Mouse (Mus musculus): ENCODE results near the gene Ltbp4.

The Ltbp4 gene

GRCm38 (mm10) chr7:27328648-27329047 is 8.8 kb downstream of the Ltbp4 start:
- Histone ChIP-seq H3K27me3 (ENCODE audit: insufficient read depth, low read length) (no peaks in the 10 kb centered on the region), H3K4me1 (replicated peaks; ENCODE audit: low read depth, low read length) (peaks cover 79% of the 10 kb centered on the region), H3K36me3 (ENCODE audit: insufficient read depth, low read length) (peaks cover 42% of the 10 kb centered on the region), H3K9me3 (ENCODE audit: low read length) (no peaks in the 10 kb centered on the region), H3K4me3 (replicated peaks; ENCODE audit: low read length) (peak overlapping the region; percentile 85)
- TF ChIP-seq NANOG (IDR thresholded peaks at IDR 0.05; ENCODE audit: borderline replicate concordance, low read length) (no peak), POU5F1 (IDR thresholded peaks at IDR 0.05; ENCODE audit: borderline replicate concordance, low read length) (no peak), CTCF (conservative IDR thresholded peaks at IDR 0.05; ENCODE audit: low read length) (no peak)

GRCm38 (mm10) chr7:27328161-27328560 is 9.3 kb downstream of the Ltbp4 start:
- peaks cover 46% of the 10 kb centered on the region for H3K36me3 ChIP-seq (ENCODE audit: insufficient read depth, low read length)
- no peak for TF ChIP-seq POU5F1 (IDR thresholded peaks at IDR 0.05; ENCODE audit: borderline replicate concordance, low read length)
- TF ChIP-seq CTCF (conservative IDR thresholded peaks at IDR 0.05; ENCODE audit: low read length), result no peak
- TF ChIP-seq NANOG (IDR thresholded peaks at IDR 0.05; ENCODE audit: borderline replicate concordance, low read length), result no peak
- no peaks in the 10 kb centered on the region for H3K9me3 ChIP-seq (ENCODE audit: low read length)
- no peaks in the 10 kb centered on the region for H3K27me3 ChIP-seq (ENCODE audit: insufficient read depth, low read length)
- H3K4me3 ChIP-seq (replicated peaks; ENCODE audit: low read length), result peak overlapping the region; percentile 85
- H3K4me1 ChIP-seq (replicated peaks; ENCODE audit: low read depth, low read length), result peaks cover 84% of the 10 kb centered on the region

GRCm38 (mm10) chr7:27327500-27327899 is 10.0 kb downstream of the Ltbp4 start:
- peaks cover 88% of the 10 kb centered on the region for H3K4me1 ChIP-seq (replicated peaks; ENCODE audit: low read depth, low read length)
- TF ChIP-seq POU5F1 (IDR thresholded peaks at IDR 0.05; ENCODE audit: borderline replicate concordance, low read length), result no peak
- no peak for TF ChIP-seq NANOG (IDR thresholded peaks at IDR 0.05; ENCODE audit: borderline replicate concordance, low read length)
- no peak for TF ChIP-seq CTCF (conservative IDR thresholded peaks at IDR 0.05; ENCODE audit: low read length)
- peaks cover 53% of the 10 kb centered on the region for H3K36me3 ChIP-seq (ENCODE audit: insufficient read depth, low read length)
- H3K4me3 ChIP-seq (replicated peaks; ENCODE audit: low read length), result peak overlapping the region; percentile 85
- no peaks in the 10 kb centered on the region for H3K27me3 ChIP-seq (ENCODE audit: insufficient read depth, low read length)
- no peaks in the 10 kb centered on the region for H3K9me3 ChIP-seq (ENCODE audit: low read length)

GRCm38 (mm10) chr7:27326101-27326880 is 11.2 kb downstream of the Ltbp4 start:
- H3K36me3 ChIP-seq (ENCODE audit: insufficient read depth, low read length), result peaks cover 64% of the 10 kb centered on the region
- H3K4me3 ChIP-seq (replicated peaks; ENCODE audit: low read length), result peak overlapping the region; percentile 85
- TF ChIP-seq CTCF (conservative IDR thresholded peaks at IDR 0.05; ENCODE audit: low read length) (no peak), NANOG (IDR thresholded peaks at IDR 0.05; ENCODE audit: borderline replicate concordance, low read length) (no peak), POU5F1 (IDR thresholded peaks at IDR 0.05; ENCODE audit: borderline replicate concordance, low read length) (no peak)
- H3K4me1 ChIP-seq (replicated peaks; ENCODE audit: low read depth, low read length), result peaks cover 90% of the 10 kb centered on the region
- no peaks in the 10 kb centered on the region for H3K9me3 ChIP-seq (ENCODE audit: low read length)
- H3K27me3 ChIP-seq (ENCODE audit: insufficient read depth, low read length), result no peaks in the 10 kb centered on the region

- H3K9me3 ChIP-seq (ENCODE audit: low read length), result no peaks in the 10 kb centered on the region
- H3K36me3 ChIP-seq (ENCODE audit: insufficient read depth, low read length), result peaks cover 70% of the 10 kb centered on the region
- H3K4me3 ChIP-seq (replicated peaks; ENCODE audit: low read length), result peak overlapping the region; percentile 85
- no peaks in the 10 kb centered on the region for H3K27me3 ChIP-seq (ENCODE audit: insufficient read depth, low read length)
- H3K4me1 ChIP-seq (replicated peaks; ENCODE audit: low read depth, low read length), result peaks cover 94% of the 10 kb centered on the region
- TF ChIP-seq NANOG (IDR thresholded peaks at IDR 0.05; ENCODE audit: borderline replicate concordance, low read length), result no peak
- TF ChIP-seq POU5F1 (IDR thresholded peaks at IDR 0.05; ENCODE audit: borderline replicate concordance, low read length), result no peak
- TF ChIP-seq CTCF (conservative IDR thresholded peaks at IDR 0.05; ENCODE audit: low read length), result no peak
Measured at GRCm38 (mm10) chr7:27325697-27326096, 11.8 kb downstream of the Ltbp4 start.

- H3K36me3 ChIP-seq (ENCODE audit: insufficient read depth, low read length), result peaks cover 77% of the 10 kb centered on the region
- peak overlapping the region; percentile 85 for H3K4me3 ChIP-seq (replicated peaks; ENCODE audit: low read length)
- no peaks in the 10 kb centered on the region for H3K9me3 ChIP-seq (ENCODE audit: low read length)
- no peak for TF ChIP-seq POU5F1 (IDR thresholded peaks at IDR 0.05; ENCODE audit: borderline replicate concordance, low read length)
- no peak for TF ChIP-seq CTCF (conservative IDR thresholded peaks at IDR 0.05; ENCODE audit: low read length)
- TF ChIP-seq NANOG (IDR thresholded peaks at IDR 0.05; ENCODE audit: borderline replicate concordance, low read length), result no peak
- H3K27me3 ChIP-seq (ENCODE audit: insufficient read depth, low read length), result no peaks in the 10 kb centered on the region
- peaks cover 95% of the 10 kb centered on the region for H3K4me1 ChIP-seq (replicated peaks; ENCODE audit: low read depth, low read length)
Measured at GRCm38 (mm10) chr7:27324928-27325327, 12.6 kb downstream of the Ltbp4 start.

- Histone ChIP-seq H3K27me3 (ENCODE audit: insufficient read depth, low read length) (no peaks in the 10 kb centered on the region), H3K36me3 (ENCODE audit: insufficient read depth, low read length) (peaks cover 85% of the 10 kb centered on the region), H3K4me3 (replicated peaks; ENCODE audit: low read length) (no peak overlapping the region; the same call in 1 of the 2 replicates), H3K4me1 (replicated peaks; ENCODE audit: low read depth, low read length) (peaks cover 98% of the 10 kb centered on the region), H3K9me3 (ENCODE audit: low read length) (no peaks in the 10 kb centered on the region)
- TF ChIP-seq NANOG (IDR thresholded peaks at IDR 0.05; ENCODE audit: borderline replicate concordance, low read length), result no peak
- TF ChIP-seq POU5F1 (IDR thresholded peaks at IDR 0.05; ENCODE audit: borderline replicate concordance, low read length), result no peak
- no peak for TF ChIP-seq CTCF (conservative IDR thresholded peaks at IDR 0.05; ENCODE audit: low read length)
Measured at GRCm38 (mm10) chr7:27324161-27324560, 13.3 kb downstream of the Ltbp4 start.

- peak overlapping the region; percentile 37; the same call in 1 of the 2 replicates for H3K4me3 ChIP-seq (replicated peaks; ENCODE audit: low read length)
- H3K4me1 ChIP-seq (replicated peaks; ENCODE audit: low read depth, low read length), result peaks cover 93% of the 10 kb centered on the region
- TF ChIP-seq POU5F1 (IDR thresholded peaks at IDR 0.05; ENCODE audit: borderline replicate concordance, low read length) (no peak), CTCF (conservative IDR thresholded peaks at IDR 0.05; ENCODE audit: low read length) (0 out of 2 replicates have a peak, but pooled peaks have one; percentile 7), NANOG (IDR thresholded peaks at IDR 0.05; ENCODE audit: borderline replicate concordance, low read length) (no peak)
- peaks cover 90% of the 10 kb centered on the region for H3K36me3 ChIP-seq (ENCODE audit: insufficient read depth, low read length)
- H3K27me3 ChIP-seq (ENCODE audit: insufficient read depth, low read length), result no peaks in the 10 kb centered on the region
- H3K9me3 ChIP-seq (ENCODE audit: low read length), result no peaks in the 10 kb centered on the region
Measured at GRCm38 (mm10) chr7:27323001-27323400, 14.5 kb downstream of the Ltbp4 start.

All from E14TG2a.4 (cell line).